Mouse (Mus musculus) erythroblast, embryonic 14.5 days (primary cell): ENCODE data around the gene Pdzd7.

Experiments
- GATA1 ChIP-seq: IDR thresholded peaks from 2 replicates; pipeline ENCODE4 v1.6.1; 2012; ENCODE audit warnings: low read length, inconsistent platforms, mixed read lengths
- TAL1 ChIP-seq: IDR thresholded peaks from 3 replicates; pipeline ENCODE4 v1.6.1; 2012; ENCODE audit warnings: low read length, inconsistent platforms, mixed read lengths

- TF ChIP-seq GATA1 (no peak), TAL1 (no peak)
Observed at GRCm38 (mm10) chr19:45081841-45082550, 36.5 kb upstream of the Pdzd7 start.
